Mouse (Mus musculus): Measurements from ENCODE around the gene Olfr672. TPM values are rescaled to one million over a fixed set of nuclear protein-coding genes. Genes with fewer than 3 reads are reported as not detected.
"Not testable (repeated sequence)": the region's sequence is repeated elsewhere in the genome, so short reads cannot be mapped to it uniquely, and the experiment has no call there.

Gene Olfr672
- not detected in 2 replicates for polyA plus RNA-seq (2014; fragmentation: Nextera tagmentation; extraction: Ambion mirVana)

DNA sequence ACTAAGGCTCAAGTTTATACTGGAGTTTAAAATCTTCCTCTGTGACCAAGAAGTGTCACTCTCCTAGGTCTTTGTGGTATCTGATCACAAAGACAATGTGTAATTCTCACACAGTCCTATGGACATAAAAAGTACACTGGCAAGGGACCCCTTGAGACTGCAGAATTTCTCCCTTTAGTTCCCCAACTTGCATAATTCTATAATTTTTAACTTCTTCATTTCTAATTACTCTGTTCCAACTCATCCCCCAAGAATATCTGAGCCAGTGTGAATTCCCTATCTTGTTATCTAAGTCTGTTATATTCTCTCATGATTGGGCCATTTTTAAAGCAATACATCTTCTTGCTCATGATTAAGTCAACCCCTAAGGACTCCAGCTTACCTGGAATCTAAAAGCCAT is at the start of gene Olfr672:
Gene Olfr672 (minus strand): TSS at position 101 of the 400 bp plus-strand sequence.
- Histone ChIP-seq H3K4me2 (no peak within 1 kb of the TSS), H3K27me3 (replicated peaks; ENCODE audit: control insufficient read depth, insufficient read depth, low read length) (no peaks in the 10 kb centered on the region), H3K9ac (ENCODE audit: low read depth, low read length) (no peak within 1 kb of the TSS), H3K4me3 (ENCODE audit: low read depth, low read length) (no peak within 1 kb of the TSS), H3K4me1 (replicated peaks; ENCODE audit: control insufficient read depth, insufficient read depth, low read length) (no peaks in the 10 kb centered on the region), H3K27ac (ENCODE audit: low read depth, low read length) (no peak within 1 kb of the TSS), H3K36me3 (ENCODE audit: control insufficient read depth, insufficient read depth, low read length) (no peaks in the 10 kb centered on the region), H3K9me3 (ENCODE audit: control insufficient read depth, low read length) (no peaks in the 10 kb centered on the region)
- ATAC-seq (replicated peaks; ENCODE audit: low FRiP score), result no peak
- DNase-seq (ENCODE audit: low spot score), result no peak

DNA sequence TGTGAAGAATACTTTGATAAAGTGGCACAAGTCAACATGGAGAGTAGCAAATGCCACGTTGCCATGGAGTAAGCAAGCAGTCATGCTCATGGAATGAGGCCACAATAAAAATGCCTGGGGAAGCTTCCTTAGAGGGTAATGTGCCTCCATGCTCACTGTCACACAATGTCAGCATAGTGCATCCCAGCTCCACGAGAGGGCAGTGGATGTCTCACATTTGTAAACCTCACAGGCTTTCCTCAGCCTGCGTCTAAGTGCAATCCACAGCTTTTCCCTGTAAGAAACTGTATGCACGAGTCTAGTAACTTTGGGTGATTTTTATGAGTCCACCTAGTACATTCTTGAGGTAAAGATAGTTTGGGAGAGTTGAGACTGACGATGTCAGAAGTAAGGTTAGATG is 32.0 kb upstream of the Olfr672 start:
- not testable (repeated sequence) for ATAC-seq (replicated peaks; ENCODE audit: low FRiP score); H3K9ac ChIP-seq (ENCODE audit: low read depth, low read length); H3K4me1 ChIP-seq (replicated peaks; ENCODE audit: control insufficient read depth, insufficient read depth, low read length); H3K4me2 ChIP-seq; H3K9me3 ChIP-seq (ENCODE audit: control insufficient read depth, low read length); DNase-seq (ENCODE audit: low spot score); H3K36me3 ChIP-seq (ENCODE audit: control insufficient read depth, insufficient read depth, low read length); H3K27ac ChIP-seq (ENCODE audit: low read depth, low read length); H3K4me3 ChIP-seq (ENCODE audit: low read depth, low read length); H3K27me3 ChIP-seq (replicated peaks; ENCODE audit: control insufficient read depth, insufficient read depth, low read length)
- WGBS, result 52% methylated on average over 5 of the region's 5 CpGs

DNA sequence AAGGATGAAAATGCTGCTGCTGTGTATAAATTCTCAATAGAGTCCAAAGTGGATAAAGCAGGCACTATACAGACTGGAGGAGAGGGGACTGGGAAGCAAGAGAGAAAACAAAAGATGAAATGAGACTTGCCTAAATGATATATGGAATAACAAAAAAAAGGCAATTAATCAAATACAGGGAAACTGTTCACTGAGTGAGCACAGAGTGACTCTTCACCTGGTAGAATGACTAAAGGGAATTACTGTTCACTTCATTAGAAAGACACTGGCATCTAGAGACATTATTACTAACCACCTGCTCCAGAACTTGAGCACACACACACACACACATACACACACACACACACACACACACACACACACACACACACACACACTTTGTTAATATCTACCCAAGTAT is 30.6 kb upstream of the Olfr672 start, which contains the start of gene Olfr676:
Gene Olfr676 (plus strand): TSS at position 301 of the 400 bp plus-strand sequence.
- no peak within 1 kb of the TSS for H3K4me3 ChIP-seq (ENCODE audit: low read depth, low read length)
- H3K9ac ChIP-seq (ENCODE audit: low read depth, low read length), result no peak within 1 kb of the TSS
- H3K36me3 ChIP-seq (ENCODE audit: control insufficient read depth, insufficient read depth, low read length), result no peaks in the 10 kb centered on the region
- H3K4me1 ChIP-seq (replicated peaks; ENCODE audit: control insufficient read depth, insufficient read depth, low read length), result no peaks in the 10 kb centered on the region
- DNase-seq (ENCODE audit: low spot score) (no peak), ATAC-seq (replicated peaks; ENCODE audit: low FRiP score) (no peak)
- H3K9me3 ChIP-seq (ENCODE audit: control insufficient read depth, low read length), result no peaks in the 10 kb centered on the region
- no peaks in the 10 kb centered on the region for H3K27me3 ChIP-seq (replicated peaks; ENCODE audit: control insufficient read depth, insufficient read depth, low read length)
- no peak within 1 kb of the TSS for H3K4me2 ChIP-seq
- no peak within 1 kb of the TSS for H3K27ac ChIP-seq (ENCODE audit: low read depth, low read length)

GRCm38 (mm10) chr7:105028360-105028759 is 26.5 kb upstream of the Olfr672 start, which contains the start of gene Olfr675:
Gene Olfr675 (minus strand): TSS chr7:105028460.
- Histone ChIP-seq H3K4me1 (replicated peaks; ENCODE audit: control insufficient read depth, insufficient read depth, low read length) (no peaks in the 10 kb centered on the region), H3K4me3 (ENCODE audit: low read depth, low read length) (no peak within 1 kb of the TSS), H3K4me2 (no peak within 1 kb of the TSS), H3K9ac (ENCODE audit: low read depth, low read length) (no peak within 1 kb of the TSS), H3K9me3 (ENCODE audit: control insufficient read depth, low read length) (no peaks in the 10 kb centered on the region), H3K36me3 (ENCODE audit: control insufficient read depth, insufficient read depth, low read length) (no peaks in the 10 kb centered on the region), H3K27me3 (replicated peaks; ENCODE audit: control insufficient read depth, insufficient read depth, low read length) (no peaks in the 10 kb centered on the region), H3K27ac (ENCODE audit: low read depth, low read length) (no peak within 1 kb of the TSS)
- no peak for DNase-seq (ENCODE audit: low spot score)
- no peak for ATAC-seq (replicated peaks; ENCODE audit: low FRiP score)
- WGBS, result 69% methylated on average over 1 of the region's 1 CpGs

DNA sequence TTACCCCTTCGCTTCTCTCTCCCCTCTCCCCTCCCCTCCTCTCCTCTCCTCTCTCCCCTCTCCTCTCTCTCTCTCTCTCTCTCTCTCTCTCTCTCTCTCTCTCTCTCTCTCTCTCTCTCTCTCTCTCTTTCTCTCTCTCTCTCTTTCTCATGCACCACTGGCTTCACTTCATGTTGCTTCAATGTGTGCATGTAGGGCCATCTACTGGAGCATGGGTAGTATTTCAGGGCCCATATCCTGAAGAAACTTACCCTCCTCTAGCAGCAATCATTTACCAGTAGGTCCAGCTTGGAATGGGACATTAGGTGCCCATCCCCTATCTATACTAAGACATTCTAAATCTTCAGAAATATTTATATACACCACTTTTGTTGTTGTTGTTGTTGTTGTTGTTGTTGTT is 20.7 kb upstream of the Olfr672 start:
- no peaks in the 10 kb centered on the region for H3K9me3 ChIP-seq (ENCODE audit: control insufficient read depth, low read length)
- WGBS, result 77% methylated on average over 1 of the region's 1 CpGs
- ATAC-seq (replicated peaks; ENCODE audit: low FRiP score) (no peak), DNase-seq (ENCODE audit: low spot score) (no peak)
- H3K9ac ChIP-seq (ENCODE audit: low read depth, low read length), result no peak overlapping the region
- H3K4me1 ChIP-seq (replicated peaks; ENCODE audit: control insufficient read depth, insufficient read depth, low read length), result no peaks in the 10 kb centered on the region
- no peak overlapping the region for H3K4me3 ChIP-seq (ENCODE audit: low read depth, low read length)
- no peak overlapping the region for H3K4me2 ChIP-seq
- no peaks in the 10 kb centered on the region for H3K36me3 ChIP-seq (ENCODE audit: control insufficient read depth, insufficient read depth, low read length)
- H3K27me3 ChIP-seq (replicated peaks; ENCODE audit: control insufficient read depth, insufficient read depth, low read length), result no peaks in the 10 kb centered on the region
- H3K27ac ChIP-seq (ENCODE audit: low read depth, low read length), result no peak overlapping the region

- Histone ChIP-seq H3K4me3 (ENCODE audit: low read depth, low read length) (no peak within 1 kb of the TSS), H3K4me2 (no peak within 1 kb of the TSS), H3K27ac (ENCODE audit: low read depth, low read length) (no peak within 1 kb of the TSS), H3K4me1 (replicated peaks; ENCODE audit: control insufficient read depth, insufficient read depth, low read length) (no peaks in the 10 kb centered on the region), H3K36me3 (ENCODE audit: control insufficient read depth, insufficient read depth, low read length) (no peaks in the 10 kb centered on the region), H3K9ac (ENCODE audit: low read depth, low read length) (no peak within 1 kb of the TSS), H3K9me3 (ENCODE audit: control insufficient read depth, low read length) (no peaks in the 10 kb centered on the region), H3K27me3 (replicated peaks; ENCODE audit: control insufficient read depth, insufficient read depth, low read length) (no peaks in the 10 kb centered on the region)
- 66% methylated on average over 1 of the region's 1 CpGs for WGBS
- ATAC-seq (replicated peaks; ENCODE audit: low FRiP score) (no peak), DNase-seq (ENCODE audit: low spot score) (no peak)
Measured at GRCm38 (mm10) chr7:104979026-104979425, 22.8 kb downstream of the Olfr672 start, which contains the start of gene Olfr671. Gene Olfr671 (minus strand): TSS chr7:104979126.

DNA sequence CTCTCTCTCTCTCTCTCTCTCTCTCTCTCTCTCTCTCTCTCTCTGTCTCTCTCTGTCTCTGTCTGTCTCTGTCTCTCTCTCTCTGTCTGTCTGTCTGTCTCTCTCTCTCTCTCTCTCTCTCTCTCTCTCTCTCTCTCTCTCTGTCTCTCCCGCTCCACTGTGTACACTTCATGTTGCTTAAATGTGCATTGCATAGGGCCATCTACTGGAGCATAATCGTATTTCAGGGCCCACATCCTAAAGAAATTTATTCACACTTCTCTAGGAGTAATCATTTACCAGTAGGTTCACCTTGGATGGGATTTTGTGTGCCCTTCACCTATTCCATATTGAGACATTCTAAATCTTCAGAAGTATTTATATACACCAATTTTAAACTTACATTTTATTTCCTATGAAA is 29.3 kb downstream of the Olfr672 start:
- not testable (repeated sequence) for H3K36me3 ChIP-seq (ENCODE audit: control insufficient read depth, insufficient read depth, low read length); H3K4me2 ChIP-seq; H3K9ac ChIP-seq (ENCODE audit: low read depth, low read length); DNase-seq (ENCODE audit: low spot score); ATAC-seq (replicated peaks; ENCODE audit: low FRiP score); H3K4me3 ChIP-seq (ENCODE audit: low read depth, low read length); H3K9me3 ChIP-seq (ENCODE audit: control insufficient read depth, low read length); H3K27ac ChIP-seq (ENCODE audit: low read depth, low read length); H3K4me1 ChIP-seq (replicated peaks; ENCODE audit: control insufficient read depth, insufficient read depth, low read length); H3K27me3 ChIP-seq (replicated peaks; ENCODE audit: control insufficient read depth, insufficient read depth, low read length)
- WGBS, result 72% methylated on average over 2 of the region's 2 CpGs

- H3K36me3 ChIP-seq (ENCODE audit: control insufficient read depth, insufficient read depth, low read length), result no peaks in the 10 kb centered on the region
- no peaks in the 10 kb centered on the region for H3K4me1 ChIP-seq (replicated peaks; ENCODE audit: control insufficient read depth, insufficient read depth, low read length)
- H3K4me3 ChIP-seq (ENCODE audit: low read depth, low read length), result no peak within 1 kb of the TSS
- ATAC-seq (replicated peaks; ENCODE audit: low FRiP score) (no peak), DNase-seq (ENCODE audit: low spot score) (no peak)
- WGBS, result 45% methylated on average over 1 of the region's 1 CpGs
- no peaks in the 10 kb centered on the region for H3K27me3 ChIP-seq (replicated peaks; ENCODE audit: control insufficient read depth, insufficient read depth, low read length)
- no peaks in the 10 kb centered on the region for H3K9me3 ChIP-seq (ENCODE audit: control insufficient read depth, low read length)
- H3K27ac ChIP-seq (ENCODE audit: low read depth, low read length), result no peak within 1 kb of the TSS
- no peak within 1 kb of the TSS for H3K9ac ChIP-seq (ENCODE audit: low read depth, low read length)
- H3K4me2 ChIP-seq, result no peak within 1 kb of the TSS
Measured at GRCm38 (mm10) chr7:104962520-104962919, 39.3 kb downstream of the Olfr672 start, which contains the start of gene Olfr670. Gene Olfr670 (minus strand): TSS chr7:104962620.

GRCm38 (mm10) chr7:104950234-104950633 is 51.6 kb downstream of the Olfr672 start:
- H3K9me3 ChIP-seq (ENCODE audit: control insufficient read depth, low read length); H3K27me3 ChIP-seq (replicated peaks; ENCODE audit: control insufficient read depth, insufficient read depth, low read length); H3K4me2 ChIP-seq; H3K27ac ChIP-seq (ENCODE audit: low read depth, low read length); DNase-seq (ENCODE audit: low spot score); H3K36me3 ChIP-seq (ENCODE audit: control insufficient read depth, insufficient read depth, low read length); H3K9ac ChIP-seq (ENCODE audit: low read depth, low read length); H3K4me3 ChIP-seq (ENCODE audit: low read depth, low read length); ATAC-seq (replicated peaks; ENCODE audit: low FRiP score); H3K4me1 ChIP-seq (replicated peaks; ENCODE audit: control insufficient read depth, insufficient read depth, low read length): not testable (repeated sequence)
- WGBS, result 87% methylated on average over 16 of the region's 16 CpGs
